Mouse (Mus musculus) urinary bladder, adult 18-20 months (tissue): ENCODE results near the gene Vmn1r27.

Experiments
- DNase-seq, 2 experiments: peaks; one replicate each; pipeline ENCODE4 v3.0.0; 2022; ENCODE audit warnings: low spot score in 2 of 2, mixed read lengths in 2 of 2

Vmn1r27 gene

GRCm38 (mm10) chr6:58218721-58219120 lies at the start of gene Vmn1r27:
Gene Vmn1r27, minus strand, starts transcription at chr6:58218821.
- DNase-seq: no peak

- no peak for DNase-seq
Observed at GRCm38 (mm10) chr6:58261737-58262136, 43.1 kb upstream of the Vmn1r27 start, which contains the start of gene Vmn1r28. Gene Vmn1r28, plus strand, starts transcription at chr6:58262037.

GRCm38 (mm10) chr6:58216119-58216518 lies 2.5 kb downstream of the Vmn1r27 start:
- DNase-seq: no peak
